Comparison of ENCODE assay signal across 26 mouse cellular contexts in the genomic region with DNA sequence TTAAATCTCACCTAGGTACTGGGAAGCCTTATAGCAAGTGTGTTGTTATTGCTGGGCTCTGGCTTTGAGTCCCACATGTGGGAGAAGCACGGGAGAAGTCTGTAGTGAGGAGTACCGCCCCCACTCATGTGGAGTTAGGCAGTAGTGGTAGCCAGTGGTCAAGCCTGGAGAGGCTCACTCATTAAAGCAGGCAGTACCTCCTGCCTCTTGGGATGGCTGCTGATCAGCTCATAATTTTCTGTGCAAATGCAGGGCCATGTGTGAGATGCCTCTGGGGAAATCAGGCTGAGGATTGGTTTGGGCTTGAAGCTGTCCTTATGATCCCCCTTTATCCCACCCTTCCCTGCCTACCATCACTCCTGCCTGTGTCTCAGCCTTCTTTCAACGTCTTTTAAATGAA. TPM values are rescaled to one million over a fixed set of nuclear protein-coding genes. Genes with fewer than 3 reads are reported as not detected.
DNase-seq lines count a peak whose midpoint lies in the region; ATAC-seq and TF ChIP-seq lines count a peak whose summit lies in the region.
"Had no signal": no experiment of that assay in that cellular context is flagged by ENCODE, and none has a peak within 500 bp of the region (broad histone marks: within the 10 kb centered on the region; RNA-seq: fewer than 3 reads in every experiment).

No protein-coding gene starts in this region.

- H3K4me2 ChIP-seq in embryonic facial prominence, embryonic 14.5 days (ENCODE audit: low read depth, low read length), result no peak overlapping the region
- H3K4me2 ChIP-seq in neural tube, embryonic 13.5 days, result no peak overlapping the region
- no peak overlapping the region for H3K4me2 ChIP-seq in neural tube, embryonic 15.5 days
- H3K4me2 ChIP-seq: embryonic facial prominence, embryonic 15.5 days; hindbrain, embryonic 12.5 days had no signal

- no peak overlapping the region for H3K9ac ChIP-seq in embryonic facial prominence, embryonic 14.5 days (ENCODE audit: low read depth, low read length)
- peak overlapping the region; percentile 3; the same call in 1 of the 2 replicates for H3K9ac ChIP-seq in neural tube, embryonic 13.5 days
- no peak overlapping the region for H3K9ac ChIP-seq in neural tube, embryonic 15.5 days (replicated peaks)
- H3K9ac ChIP-seq: embryonic facial prominence, embryonic 15.5 days; hindbrain, embryonic 12.5 days had no signal

- no peak overlapping the region for H3K27ac ChIP-seq in embryonic facial prominence, embryonic 14.5 days (replicated peaks; ENCODE audit: low read depth, low read length)
- no peak overlapping the region for H3K27ac ChIP-seq in embryonic facial prominence, embryonic 10.5 days (replicated peaks)
- H3K27ac ChIP-seq in layer of hippocampus, adult 2 months, result 0 out of 2 replicates have a peak overlapping the region, but pooled peaks have one; percentile 10
- H3K27ac ChIP-seq in neural tube, embryonic 13.5 days (replicated peaks), result no peak overlapping the region
- no peak overlapping the region for H3K27ac ChIP-seq in neural tube, embryonic 15.5 days (replicated peaks)
- H3K27ac ChIP-seq: embryonic facial prominence, embryonic 15.5 days; heart, embryonic 10.5 days; hindbrain, embryonic 12.5 days had no signal

- H3K4me1 ChIP-seq in embryonic facial prominence, embryonic 14.5 days (ENCODE audit: control insufficient read depth, insufficient read depth, low read length), result no peaks in the 10 kb centered on the region
- H3K4me1 ChIP-seq in embryonic facial prominence, embryonic 10.5 days, result peaks cover 17% of the 10 kb centered on the region
- peaks cover 28% of the 10 kb centered on the region for H3K4me1 ChIP-seq in neural tube, embryonic 13.5 days (replicated peaks)
- peaks cover 4% of the 10 kb centered on the region; the same call in 1 of the 2 replicates for H3K4me1 ChIP-seq in neural tube, embryonic 15.5 days
- H3K4me1 ChIP-seq: embryonic facial prominence, embryonic 15.5 days had no signal

- no peaks in the 10 kb centered on the region for H3K27me3 ChIP-seq in embryonic facial prominence, embryonic 14.5 days (replicated peaks; ENCODE audit: control insufficient read depth, insufficient read depth, low read length)
- H3K27me3 ChIP-seq in embryonic facial prominence, embryonic 10.5 days (replicated peaks; ENCODE audit: low read depth, poor library complexity, severe bottlenecking), result 0 out of 2 replicates have a peak, but pooled peaks cover 10% of the 10 kb centered on the region
- H3K27me3 ChIP-seq in neural tube, embryonic 13.5 days, result peaks cover 43% of the 10 kb centered on the region
- peaks cover 9% of the 10 kb centered on the region for H3K27me3 ChIP-seq in neural tube, embryonic 15.5 days (replicated peaks)
- H3K27me3 ChIP-seq: embryonic facial prominence, embryonic 15.5 days had no signal

- no peaks in the 10 kb centered on the region for H3K9me3 ChIP-seq in embryonic facial prominence, embryonic 14.5 days (ENCODE audit: control insufficient read depth, low read length)
- no peaks in the 10 kb centered on the region for H3K9me3 ChIP-seq in embryonic facial prominence, embryonic 10.5 days
- no peaks in the 10 kb centered on the region for H3K9me3 ChIP-seq in neural tube, embryonic 13.5 days
- no peaks in the 10 kb centered on the region for H3K9me3 ChIP-seq in neural tube, embryonic 15.5 days (replicated peaks)
- H3K9me3 ChIP-seq: embryonic facial prominence, embryonic 15.5 days; G1E; heart, embryonic 10.5 days; hindbrain, embryonic 12.5 days had no signal

- H3K36me3 ChIP-seq in embryonic facial prominence, embryonic 14.5 days (ENCODE audit: control insufficient read depth, insufficient read depth, low read length), result no peaks in the 10 kb centered on the region
- H3K36me3 ChIP-seq in embryonic facial prominence, embryonic 10.5 days (replicated peaks), result no peaks in the 10 kb centered on the region
- H3K36me3 ChIP-seq in neural tube, embryonic 13.5 days, result no peaks in the 10 kb centered on the region
- no peaks in the 10 kb centered on the region for H3K36me3 ChIP-seq in neural tube, embryonic 15.5 days
- H3K36me3 ChIP-seq: embryonic facial prominence, embryonic 15.5 days; G1E; heart, embryonic 10.5 days; hindbrain, embryonic 12.5 days had no signal

- TF ChIP-seq CTCF in layer of hippocampus, adult 2 months (conservative IDR thresholded peaks at IDR 0.05), result no peak

- 37% methylated on average over 3 of the region's 3 CpGs for WGBS in embryonic facial prominence, embryonic 14.5 days
- 61% methylated on average over 3 of the region's 3 CpGs for WGBS in embryonic facial prominence, embryonic 10.5 days
- WGBS in neural tube, embryonic 13.5 days, result 45% methylated on average over 3 of the region's 3 CpGs
- 53% methylated on average over 3 of the region's 3 CpGs for WGBS in neural tube, embryonic 15.5 days

- no peak overlapping the region for H3K4me3 ChIP-seq in embryonic facial prominence, embryonic 14.5 days (ENCODE audit: low read depth, low read length)
- H3K4me3 ChIP-seq in embryonic facial prominence, embryonic 10.5 days, result no peak overlapping the region
- H3K4me3 ChIP-seq in layer of hippocampus, adult 2 months, result no peak overlapping the region
- no peak overlapping the region for H3K4me3 ChIP-seq in neural tube, embryonic 13.5 days
- H3K4me3 ChIP-seq in neural tube, embryonic 15.5 days (replicated peaks), result no peak overlapping the region
- H3K4me3 ChIP-seq: embryonic facial prominence, embryonic 15.5 days; erythroblast, embryonic 14.5 days; heart, embryonic 10.5 days; hindbrain, embryonic 12.5 days had no signal

- DNase-seq in embryonic facial prominence, embryonic 14.5 days (ENCODE audit: low spot score), result peak; percentile 32
- DNase-seq in embryonic facial prominence, embryonic 10.5 days (ENCODE audit: low spot score), result no peak
- DNase-seq in layer of hippocampus, adult 2 months (ENCODE audit: low spot score in 2 of 2), result no peak
- no peak for DNase-seq in layer of hippocampus, adult 18-20 months (ENCODE audit: low spot score in 2 of 2)
- DNase-seq in left cerebral cortex, adult 8-10 months (ENCODE audit: low spot score in 2 of 2), result no peak
- DNase-seq: adrenal gland, postnatal 14 days; B cell, adult 2 months; cerebellum, adult 18-20 months; cerebellum, adult 9-11 months; cerebellum, postnatal 36 days; gastrocnemius, postnatal 10 days; heart, adult 18-20 months; heart, postnatal 10 days; heart, postnatal 4 days had no signal

- ATAC-seq in embryonic facial prominence, embryonic 14.5 days (ENCODE audit: low read depth), result no peak
- ATAC-seq in neural tube, embryonic 13.5 days (ENCODE audit: low read depth), result no peak
- no peak for ATAC-seq in neural tube, embryonic 15.5 days (ENCODE audit: low FRiP score)
- ATAC-seq: CD4-positive, CD25-positive, alpha-beta regulatory T cell, adult 4 months; hindbrain, embryonic 16.5 days; inflammation-experienced regulatory T-cells, adult 6 months had no signal

RNA-seq across cellular contexts. Expression of a gene that starts 11.0 kb away (rescaled TPM):
- polyA plus RNA-seq in embryonic facial prominence, embryonic 14.5 days (2014; fragmentation: Nextera tagmentation; extraction: Ambion mirVana), result 10.5 and 16.1 TPM in 2 replicates
- 33.6 and 47.2 TPM in 2 replicates for polyA plus RNA-seq in embryonic facial prominence, embryonic 10.5 days (2016; fragmentation: Nextera tagmentation; extraction: Ambion mirVana)
- total RNA-seq in layer of hippocampus, adult 2 months (2021), result 10 to 100 TPM; 17.1 to 17.7 TPM
- total RNA-seq in layer of hippocampus, adult 18-20 months (2021), result 10 to 100 TPM; 18.2 to 18.4 TPM
- 47.5 and 48.5 TPM in 2 replicates for polyA plus RNA-seq in neural tube, embryonic 13.5 days (2015; fragmentation: Nextera tagmentation; extraction: Ambion mirVana)
- polyA plus RNA-seq in neural tube, embryonic 15.5 days (2015; fragmentation: Nextera tagmentation; extraction: Ambion mirVana), result 20.6 and 21.5 TPM in 2 replicates
- total RNA-seq in left cerebral cortex, adult 8-10 months (2022), result 10 to 100 TPM; 11.4 to 13.9 (median 11.7) TPM
- polyA plus RNA-seq: erythroblast, embryonic 14.5 days; G1E had no signal

RNA-seq across cellular contexts. Expression of a gene that starts 44.1 kb away (rescaled TPM):
- polyA plus RNA-seq in embryonic facial prominence, embryonic 14.5 days (2014; fragmentation: Nextera tagmentation; extraction: Ambion mirVana), result 0.25 and 0.54 TPM in 2 replicates
- polyA plus RNA-seq in embryonic facial prominence, embryonic 10.5 days (2016; fragmentation: Nextera tagmentation; extraction: Ambion mirVana), result 0.36 and 0.56 TPM in 2 replicates
- total RNA-seq in layer of hippocampus, adult 2 months (2021), result under 1 TPM; 0.29 to 0.49 TPM
- total RNA-seq in layer of hippocampus, adult 18-20 months (2021), result under 1 TPM; 0.91 to 0.94 TPM
- polyA plus RNA-seq in neural tube, embryonic 13.5 days (2015; fragmentation: Nextera tagmentation; extraction: Ambion mirVana), result 0.33 and 0.58 TPM in 2 replicates
- polyA plus RNA-seq in neural tube, embryonic 15.5 days (2015; fragmentation: Nextera tagmentation; extraction: Ambion mirVana), result 0.13 and 0.15 TPM in 2 replicates
- total RNA-seq in left cerebral cortex, adult 8-10 months (2022), result 1 to 10 TPM; 1.1 to 2.3 (median 1.6) TPM
- total RNA-seq: adrenal gland, postnatal 14 days; gastrocnemius, postnatal 10 days; gastrocnemius, postnatal 4 days; heart, postnatal 10 days; heart, postnatal 4 days had no signal
- polyA plus RNA-seq: CD4-positive, CD25-positive, alpha-beta regulatory T cell, adult 4 months; erythroblast, embryonic 14.5 days; G1E; heart, embryonic 10.5 days; heart, embryonic 14.5 days; inflammation-experienced regulatory T-cells, adult 6 months had no signal
